Mouse (Mus musculus) kidney, adult 2 months (tissue): ENCODE measurements at regions not wholly inside any gene's neighbourhood (a gene's known extent, or its start where the extent isn't known, plus 50 kb on each side); places are given as distances from the start of the nearest gene placed in this dataset.

Source experiments
- CTCF ChIP-seq: fragments of 200-500 bp; conservative IDR thresholded peaks from 2 replicates; pipeline ENCODE4 v1.5.1; 2011; ENCODE audit warnings: low read depth, mild to moderate bottlenecking, control low read depth, low read length, moderate library complexity, mixed read lengths; ENCODE audit not compliant: insufficient read depth, insufficient read length
- POLR2A ChIP-seq: fragments of 200-500 bp; IDR thresholded peaks from one replicate; pipeline ENCODE4 v1.6.1; 2011; ENCODE audit warnings: low read depth, low read length, control low read depth

GRCm38 (mm10) chr13:38825649-38826048 lies 135.0 kb downstream of the Slc35b3 start:
- TF ChIP-seq CTCF (no peak), POLR2A (no peak)
